Mouse (Mus musculus) liver, embryonic 14 days (tissue): Measurements from ENCODE around the gene Gga2. TPM values are rescaled to one million over a fixed set of nuclear protein-coding genes. Genes with fewer than 3 reads are reported as not detected.

Experiments
- polyA plus RNA-seq: library from polyadenylated mRNA; depleted of rRNA; stranded (reverse); fragments of >200 nt; gene quantifications from 2 replicates; pipeline ENCODE4 v1.2.3, GENCODE M21; 2012; rRNA removed

Gga2 gene
- 18.0 and 23.2 TPM in 2 replicates for polyA plus RNA-seq

DNA sequence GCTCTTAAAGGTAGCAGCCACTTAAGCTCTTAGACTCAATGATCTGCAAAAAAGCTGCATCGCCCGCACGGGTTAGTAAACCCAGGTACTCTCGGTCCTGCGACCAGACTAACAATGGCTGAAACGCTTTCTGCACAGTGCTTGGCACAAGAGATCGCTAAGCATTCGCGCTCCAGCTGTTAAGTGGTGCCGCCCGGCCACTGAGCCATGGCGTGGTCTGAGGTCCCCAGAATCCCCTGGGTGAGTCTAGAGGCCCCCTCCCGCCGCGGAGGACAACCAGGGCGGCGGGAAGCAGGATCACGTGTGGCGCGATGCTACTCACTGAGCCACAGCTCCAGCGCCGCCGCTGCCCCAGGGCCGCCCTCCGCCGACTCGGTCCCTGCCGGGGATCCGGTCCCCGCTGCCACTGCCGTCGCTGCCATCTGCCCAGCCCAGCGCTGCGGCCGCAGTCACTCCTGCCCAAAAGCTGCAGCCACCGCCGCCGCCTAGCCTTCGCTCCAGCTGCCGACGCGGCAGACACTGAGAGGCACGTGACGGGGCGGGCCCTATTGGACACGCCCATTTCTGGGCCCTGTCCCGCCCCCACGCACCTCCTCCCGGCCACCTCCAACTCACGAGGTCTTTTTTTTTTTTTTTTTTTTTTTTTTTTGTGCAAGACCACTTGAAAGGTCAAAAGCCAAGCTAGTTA is at the start of gene Gga2:
Gene Gga2 (minus strand): TSS at position 556 of the 688 bp plus-strand sequence.

DNA sequence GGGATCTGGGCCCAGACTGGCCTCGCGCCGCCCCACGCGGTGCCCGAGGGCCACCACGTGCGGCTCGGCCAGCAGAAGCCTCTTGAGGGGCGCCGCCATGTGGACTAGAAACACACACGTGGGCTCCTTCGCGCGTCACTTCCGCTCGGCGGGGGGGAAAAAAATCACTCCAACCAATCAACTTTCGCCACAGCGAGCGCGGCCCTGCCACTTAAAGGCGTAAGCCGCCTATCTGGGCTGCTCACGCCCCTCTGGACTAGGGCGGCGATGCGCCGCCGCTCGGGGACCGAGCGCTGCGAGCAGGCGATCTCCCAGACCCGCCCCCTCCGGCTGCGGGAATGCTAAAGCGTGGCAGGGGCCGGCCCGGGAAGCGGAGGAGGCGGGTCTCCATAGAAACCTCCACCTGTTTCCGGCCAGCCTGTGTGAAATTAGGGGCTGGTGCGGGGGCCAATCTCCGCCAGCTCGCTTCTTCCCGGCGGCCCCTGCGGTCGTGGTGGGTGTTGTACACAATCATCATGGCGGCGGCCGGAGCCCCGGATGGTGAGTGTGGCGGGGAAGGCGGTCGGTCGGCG is 46.0 kb upstream of the Gga2 start, which contains the start of the genes Ubfd1 and Ears2:
Gene Ubfd1 (plus strand): TSS at position 231 of the 572 bp plus-strand sequence.
Gene Ears2 (minus strand): TSS at position 319 of the 572 bp plus-strand sequence.

DNA sequence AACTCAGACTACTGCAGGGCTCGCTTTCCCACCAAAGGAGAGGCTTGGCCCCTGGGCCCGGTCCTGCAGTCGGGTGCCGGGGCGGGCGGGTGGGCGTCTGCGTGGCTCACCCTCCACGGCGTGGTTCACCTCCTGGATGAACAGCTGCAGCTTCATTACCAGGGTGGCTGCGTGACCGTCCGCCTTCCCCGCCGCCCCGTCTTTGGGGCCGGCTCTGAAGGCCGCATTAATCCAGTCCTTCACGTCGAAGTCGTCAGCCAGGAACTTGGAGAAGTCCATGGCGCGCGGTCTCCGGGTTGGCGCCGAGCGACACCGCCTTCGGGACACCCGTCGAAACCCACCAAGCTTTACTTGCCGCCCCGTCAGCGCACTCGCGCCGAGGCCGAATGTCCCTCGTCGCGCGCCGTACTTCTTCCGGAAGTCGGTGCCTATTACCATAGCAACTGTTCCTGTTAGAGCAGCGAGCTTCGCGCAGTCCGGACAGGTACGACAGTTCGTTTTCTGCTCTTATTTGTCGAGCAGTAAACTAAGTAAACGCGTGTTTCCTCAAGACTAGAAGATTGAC is 39.6 kb downstream of the Gga2 start, which contains the start of gene Cog7:
Gene Cog7 (minus strand): TSS at position 405 of the 565 bp plus-strand sequence.

Other genes starting within 250 kb of the Gga2 start
- 0.01 TPM in 1 of 2 replicates, not detected in the other for gene Scnn1b, start 156.2 kb downstream of the Gga2 start, polyA plus RNA-seq
- gene Cog7, start 39.5 kb downstream of the Gga2 start, polyA plus RNA-seq, result 6.0 and 6.9 TPM in 2 replicates
- 11.3 and 13.3 TPM in 2 replicates for gene Ubfd1, start 46.0 kb upstream of the Gga2 start, polyA plus RNA-seq
- 3.6 and 4.1 TPM in 2 replicates for gene Ears2, start 46.0 kb upstream of the Gga2 start, polyA plus RNA-seq
- 74.9 and 89.4 TPM in 2 replicates for gene Ndufab1, start 80.7 kb upstream of the Gga2 start, polyA plus RNA-seq
- gene Palb2, start 111.8 kb upstream of the Gga2 start, polyA plus RNA-seq, result 9.3 and 9.5 TPM in 2 replicates
- gene Dctn5, start 111.8 kb upstream of the Gga2 start, polyA plus RNA-seq, result 31.4 and 36.7 TPM in 2 replicates
- 55.1 and 65.3 TPM in 2 replicates for gene Plk1, start 138.2 kb upstream of the Gga2 start, polyA plus RNA-seq
- gene Ern2, start 165.0 kb upstream of the Gga2 start, polyA plus RNA-seq, result not detected in 2 replicates
- 0.97 and 1.1 TPM in 2 replicates for gene Chp2, start 198.3 kb upstream of the Gga2 start, polyA plus RNA-seq